Mouse (Mus musculus): ENCODE data around the gene Man2a1. TPM values are rescaled to one million over a fixed set of nuclear protein-coding genes. Genes with fewer than 3 reads are reported as not detected.

Gene Man2a1
- total RNA-seq (2021) = 100 to 1,000 TPM; 167 to 177 TPM
- long read RNA-seq, experiment 1, full-length matches to known transcripts = 2 of 16 reads
- long read RNA-seq, experiment 1, partial matches to known transcripts = 4 of 16 reads
- long read RNA-seq, experiment 1, other reads (novel, unspliced or antisense) = 10 of 16 reads
- long read RNA-seq, experiment 2, full-length matches to known transcripts = 1 of 9 reads
- long read RNA-seq, experiment 2, partial matches to known transcripts = 1 of 9 reads
- long read RNA-seq, experiment 2, other reads (novel, unspliced or antisense) = 7 of 9 reads

- peak; percentile 93 to 95 for DNase-seq
Observed at GRCm38 (mm10) chr17:64600372-64601090, at the start of gene Man2a1. Gene Man2a1, plus strand, starts transcription at chr17:64600736.

GRCm38 (mm10) chr17:64553358-64553757 lies 47.2 kb upstream of the Man2a1 start:
- DNase-seq = no peak

- no peak for DNase-seq
Observed at GRCm38 (mm10) chr17:64554901-64555300, 45.6 kb upstream of the Man2a1 start.

- peak; percentile 10 to 17 for DNase-seq
Observed at GRCm38 (mm10) chr17:64556661-64557445, 43.7 kb upstream of the Man2a1 start.

GRCm38 (mm10) chr17:64558994-64559540 lies 41.5 kb upstream of the Man2a1 start:
- no peak for DNase-seq

GRCm38 (mm10) chr17:64566435-64566834 lies 34.1 kb upstream of the Man2a1 start:
- no peak for DNase-seq

GRCm38 (mm10) chr17:64567546-64567945 lies 33.0 kb upstream of the Man2a1 start:
- DNase-seq = no peak

GRCm38 (mm10) chr17:64573981-64574380 lies 26.6 kb upstream of the Man2a1 start:
- no peak for DNase-seq

GRCm38 (mm10) chr17:64575240-64575639 lies 25.3 kb upstream of the Man2a1 start:
- DNase-seq = peak; percentile 15 to 25

- no peak for DNase-seq
Observed at GRCm38 (mm10) chr17:64577485-64577884, 23.1 kb upstream of the Man2a1 start.

GRCm38 (mm10) chr17:64578346-64578745 lies 22.2 kb upstream of the Man2a1 start:
- DNase-seq = no peak

GRCm38 (mm10) chr17:64579696-64580095 lies 20.8 kb upstream of the Man2a1 start:
- DNase-seq = no peak

GRCm38 (mm10) chr17:64581133-64581532 lies 19.4 kb upstream of the Man2a1 start:
- DNase-seq = no peak

- no peak for DNase-seq
Observed at GRCm38 (mm10) chr17:64581962-64582361, 18.6 kb upstream of the Man2a1 start.

- DNase-seq = no peak
Observed at GRCm38 (mm10) chr17:64590483-64590882, 10.1 kb upstream of the Man2a1 start.

- no peak for DNase-seq
Observed at GRCm38 (mm10) chr17:64591366-64591765, 9.2 kb upstream of the Man2a1 start.

GRCm38 (mm10) chr17:64592355-64592754 lies 8.2 kb upstream of the Man2a1 start:
- no peak for DNase-seq

- DNase-seq = no peak
Observed at GRCm38 (mm10) chr17:64592788-64593187, 7.7 kb upstream of the Man2a1 start.

- no peak for DNase-seq
Observed at GRCm38 (mm10) chr17:64597770-64598169, 2.8 kb upstream of the Man2a1 start.

- peak in 1 of 2 experiments; percentile 44 for DNase-seq
Observed at GRCm38 (mm10) chr17:64599916-64600315, 620 bp upstream of the Man2a1 start.

GRCm38 (mm10) chr17:64601091-64601750 lies 685 bp downstream of the Man2a1 start:
- peak; percentile 76 to 80 for DNase-seq

Measured in adrenal gland, postnatal 36 days (tissue).